Mouse (Mus musculus) liver, postnatal 0 days (tissue): ENCODE data around the gene Ptk6. TPM values are rescaled to one million over a fixed set of nuclear protein-coding genes. Genes with fewer than 3 reads are reported as not detected.

Source experiments
- ATAC-seq: fragments of 200-750 bp; cut with Nextera tagmentation; 2 replicates; pipeline ENCODE4 v1.8.0; 2017; ENCODE audit warnings: mild to moderate bottlenecking, moderate library complexity
- DNase-seq: peaks from one replicate; pipeline ENCODE4 v3.0.0-alpha.2; 2016
- H3K27ac ChIP-seq: fragments of 300-500 bp; sonication (generic); 2 replicates; pipeline ENCODE4 v1.5.1; 2014; ENCODE audit warnings: antibody characterized with exemption, moderate library complexity, mild to moderate bottlenecking, low read depth
- H3K27me3 ChIP-seq: fragments of 300-500 bp; sonication (generic); 2 replicates; pipeline ENCODE4 v1.6.1; 2014; ENCODE audit warnings: low read length, control low read depth, mixed read lengths; ENCODE audit not compliant: insufficient read depth
- H3K36me3 ChIP-seq: fragments of 300-500 bp; sonication (generic); replicated peaks from 2 replicates; pipeline ENCODE4 v1.6.1; 2014; ENCODE audit warnings: mild to moderate bottlenecking, control low read depth, low read length, moderate library complexity, mixed read lengths; ENCODE audit not compliant: insufficient read depth
- H3K4me1 ChIP-seq: fragments of 300-500 bp; sonication (generic); 2 replicates; pipeline ENCODE4 v1.6.1; 2014; ENCODE audit warnings: antibody characterized with exemption, mild to moderate bottlenecking, control low read depth; ENCODE audit not compliant: insufficient read depth
- H3K4me2 ChIP-seq: fragments of 300-500 bp; sonication (generic); 2 replicates; pipeline ENCODE4 v1.6.1; 2014; ENCODE audit warnings: low read depth, mild to moderate bottlenecking, low read length, moderate library complexity, mixed read lengths
- H3K4me3 ChIP-seq: fragments of 300-500 bp; sonication (generic); 2 replicates; pipeline ENCODE4 v1.5.1; 2014; ENCODE audit warnings: low read depth, low read length
- H3K9ac ChIP-seq: fragments of 300-500 bp; sonication (generic); replicated peaks from 2 replicates; pipeline ENCODE4 v1.6.1; 2014; ENCODE audit warnings: mild to moderate bottlenecking, moderate library complexity
- H3K9me3 ChIP-seq: fragments of 300-500 bp; sonication (generic); 2 replicates; pipeline ENCODE4 v1.6.1; 2016; ENCODE audit warnings: mild to moderate bottlenecking, control low read depth, low read length, mixed read lengths
- CTCF ChIP-seq: sonication (generic); IDR thresholded peaks from 2 replicates; pipeline ENCODE4 v1.5.1; 2016; ENCODE audit warnings: antibody characterized with exemption, low read depth
- EP300 ChIP-seq: IDR thresholded peaks from 2 replicates; pipeline ENCODE4 v1.6.1; 2016; ENCODE audit warnings: antibody characterized with exemption, low read depth, mild to moderate bottlenecking
- WGBS: fragments of 180-500 bp; shearing (Covaris S2); extraction: QIAGEN DNeasy Blood & Tissue Kit; methylation state at CpG from one replicate; pipeline ENCODE4 v1.1.7; 2014; ENCODE audit not compliant: insufficient replicate concordance; 5-methylcytosine and 5-hydroxymethylcytosine counted together
- polyA plus RNA-seq: library from polyadenylated mRNA; unstranded; fragments of >200 nt; fragmentation: Nextera tagmentation; extraction: Ambion mirVana; gene quantifications from 2 replicates; pipeline ENCODE4 v1.2.1, GENCODE M21; 2015

The Ptk6 gene
- polyA plus RNA-seq, 1 experiment from 2014 or later = 0.20 TPM

- H3K4me3 ChIP-seq = no peak overlapping the region
- H3K27ac ChIP-seq = no peak overlapping the region
- no peaks in the 10 kb centered on the region for H3K9me3 ChIP-seq
- DNase-seq (no peak), ATAC-seq (no peak)
- H3K9ac ChIP-seq = no peak overlapping the region
- 3% methylated on average over 2 of the region's 2 CpGs for WGBS
- TF ChIP-seq EP300 (no peak), CTCF (no peak)
- H3K27me3 ChIP-seq = peaks cover 28% of the 10 kb centered on the region
- H3K4me2 ChIP-seq = no peak overlapping the region
- H3K4me1 ChIP-seq = no peaks in the 10 kb centered on the region
- H3K36me3 ChIP-seq = no peaks in the 10 kb centered on the region
Measured at GRCm38 (mm10) chr2:181159771-181160170, 42.8 kb downstream of the Ptk6 start.

GRCm38 (mm10) chr2:181159091-181159514, 43.5 kb downstream of the Ptk6 start:
- TF ChIP-seq EP300 = no peak
- TF ChIP-seq CTCF = no peak
- H3K9ac ChIP-seq = no peak overlapping the region
- no peak overlapping the region for H3K4me3 ChIP-seq
- H3K27me3 ChIP-seq = peaks cover 28% of the 10 kb centered on the region
- WGBS = 46% methylated on average over 7 of the region's 7 CpGs
- H3K36me3 ChIP-seq = no peaks in the 10 kb centered on the region
- no peaks in the 10 kb centered on the region for H3K9me3 ChIP-seq
- no peaks in the 10 kb centered on the region for H3K4me1 ChIP-seq
- H3K4me2 ChIP-seq = no peak overlapping the region
- no peak for ATAC-seq
- no peak for DNase-seq
- no peak overlapping the region for H3K27ac ChIP-seq

GRCm38 (mm10) chr2:181158471-181158870, 44.1 kb downstream of the Ptk6 start:
- H3K4me3 ChIP-seq = no peak overlapping the region
- WGBS = 76% methylated on average over 2 of the region's 2 CpGs
- no peak overlapping the region for H3K27ac ChIP-seq
- H3K9me3 ChIP-seq = no peaks in the 10 kb centered on the region
- no peaks in the 10 kb centered on the region for H3K4me1 ChIP-seq
- no peak for ATAC-seq
- DNase-seq = no peak
- H3K36me3 ChIP-seq = no peaks in the 10 kb centered on the region
- no peak overlapping the region for H3K9ac ChIP-seq
- TF ChIP-seq EP300 (no peak), CTCF (no peak)
- peaks cover 28% of the 10 kb centered on the region for H3K27me3 ChIP-seq
- H3K4me2 ChIP-seq = no peak overlapping the region

- WGBS = 65% methylated on average over 6 of the region's 6 CpGs
- TF ChIP-seq CTCF = no peak
- no peak for TF ChIP-seq EP300
- no peak for DNase-seq
- no peak for ATAC-seq
- H3K4me3 ChIP-seq = no peak overlapping the region
- H3K9me3 ChIP-seq = no peaks in the 10 kb centered on the region
- H3K36me3 ChIP-seq = no peaks in the 10 kb centered on the region
- H3K9ac ChIP-seq = no peak overlapping the region
- H3K27ac ChIP-seq = no peak overlapping the region
- peaks cover 28% of the 10 kb centered on the region for H3K27me3 ChIP-seq
- H3K4me1 ChIP-seq = no peaks in the 10 kb centered on the region
- no peak overlapping the region for H3K4me2 ChIP-seq
Measured at GRCm38 (mm10) chr2:181157716-181158302, 44.8 kb downstream of the Ptk6 start.

- H3K9ac ChIP-seq = no peak overlapping the region
- H3K27me3 ChIP-seq = peaks cover 28% of the 10 kb centered on the region
- no peak for DNase-seq
- no peak for TF ChIP-seq EP300
- no peak for TF ChIP-seq CTCF
- no peak overlapping the region for H3K27ac ChIP-seq
- WGBS = 64% methylated on average over 4 of the region's 4 CpGs
- no peak overlapping the region for H3K4me3 ChIP-seq
- H3K36me3 ChIP-seq = no peaks in the 10 kb centered on the region
- no peak for ATAC-seq
- no peaks in the 10 kb centered on the region for H3K9me3 ChIP-seq
- no peaks in the 10 kb centered on the region for H3K4me1 ChIP-seq
- H3K4me2 ChIP-seq = no peak overlapping the region
Measured at GRCm38 (mm10) chr2:181157180-181157579, 45.4 kb downstream of the Ptk6 start.

GRCm38 (mm10) chr2:181156248-181157121, 46.1 kb downstream of the Ptk6 start, which contains the start of gene Eef1a2:
TSS of gene Eef1a2 (minus strand) at chr2:181157014.
- H3K4me1 ChIP-seq = no peaks in the 10 kb centered on the region
- H3K9ac ChIP-seq = no peak within 1 kb of the TSS
- H3K27me3 ChIP-seq = peaks cover 28% of the 10 kb centered on the region
- H3K4me2 ChIP-seq = no peak within 1 kb of the TSS
- no peaks in the 10 kb centered on the region for H3K36me3 ChIP-seq
- TF ChIP-seq EP300 = no peak
- no peak for TF ChIP-seq CTCF
- H3K4me3 ChIP-seq = no peak within 1 kb of the TSS
- no peaks in the 10 kb centered on the region for H3K9me3 ChIP-seq
- WGBS = 7% methylated on average over 54 of the region's 55 CpGs
- no peak within 1 kb of the TSS for H3K27ac ChIP-seq
- DNase-seq (no peak), ATAC-seq (no peak)
